Mouse (Mus musculus) intestine, embryonic 14.5 days (tissue): ENCODE data around the gene Wrap53. TPM values are rescaled to one million over a fixed set of nuclear protein-coding genes. Genes with fewer than 3 reads are reported as not detected.
A peak's percentile ranks its signal among the peaks of the same experiment; 100 is the strongest.

ENCODE experiments used
- ATAC-seq: fragments of 200-750 bp; cut with Nextera tagmentation; replicated peaks from 2 replicates; pipeline ENCODE4 v1.8.0; 2017; ENCODE audit warnings: low read depth, moderate number of reproducible peaks, moderate TSS enrichment, moderate library complexity; ENCODE audit not compliant: low FRiP score, low TSS enrichment
- DNase-seq: peaks from one replicate; pipeline ENCODE4 v3.0.0-alpha.2; 2018; ENCODE audit warnings: low spot score
- H3K27ac ChIP-seq: fragments of 300-500 bp; sonication (generic); 2 replicates; pipeline ENCODE4 v1.5.1; 2014; ENCODE audit warnings: low read depth, mild to moderate bottlenecking, control low read depth
- H3K27me3 ChIP-seq: fragments of 300-500 bp; sonication (generic); replicated peaks from 2 replicates; pipeline ENCODE4 v1.6.1; 2014; ENCODE audit warnings: low read length, control low read depth; ENCODE audit not compliant: control insufficient read depth, insufficient read depth
- H3K36me3 ChIP-seq: fragments of 300-500 bp; sonication (generic); 2 replicates; pipeline ENCODE4 v1.6.1; 2014; ENCODE audit warnings: low read length, control low read depth; ENCODE audit not compliant: control insufficient read depth, insufficient read depth
- H3K4me1 ChIP-seq: fragments of 300-500 bp; sonication (generic); replicated peaks from 2 replicates; pipeline ENCODE4 v1.6.1; 2014; ENCODE audit warnings: low read length, control low read depth, mixed read lengths; ENCODE audit not compliant: control insufficient read depth, insufficient read depth
- H3K4me2 ChIP-seq: fragments of 300-500 bp; sonication (generic); 2 replicates; pipeline ENCODE4 v1.6.1; 2014; ENCODE audit warnings: low read length
- H3K4me3 ChIP-seq: fragments of 300-500 bp; sonication (generic); 2 replicates; pipeline ENCODE4 v1.5.1; 2014; ENCODE audit warnings: low read depth, low read length, control low read depth, mixed read lengths
- H3K9ac ChIP-seq: fragments of 300-500 bp; sonication (generic); 2 replicates; pipeline ENCODE4 v1.6.1; 2014; ENCODE audit warnings: mild to moderate bottlenecking, low read length
- H3K9me3 ChIP-seq: fragments of 300-500 bp; sonication (generic); 2 replicates; pipeline ENCODE4 v1.6.1; 2016; ENCODE audit warnings: low read length, control low read depth; ENCODE audit not compliant: control insufficient read depth
- WGBS: fragments of 180-500 bp; shearing (Covaris S2); extraction: QIAGEN DNeasy Blood & Tissue Kit; methylation state at CpG from one replicate; pipeline ENCODE4 v1.1.7; 2014; 5-methylcytosine and 5-hydroxymethylcytosine counted together
- polyA plus RNA-seq: library from polyadenylated mRNA; unstranded; fragments of >200 nt; fragmentation: Nextera tagmentation; extraction: Ambion mirVana; gene quantifications from 2 replicates; pipeline ENCODE4 v1.2.1, GENCODE M21; 2014

The Wrap53 gene
- polyA plus RNA-seq, 1 experiment from 2014 or later, result 26.8 TPM

- no peak for DNase-seq
- H3K4me3 ChIP-seq, result peak overlapping the region; percentile 78
- no peaks in the 10 kb centered on the region for H3K9me3 ChIP-seq
- peak overlapping the region; percentile 92 for H3K9ac ChIP-seq
- H3K36me3 ChIP-seq, result peaks cover 10% of the 10 kb centered on the region
- peaks cover 17% of the 10 kb centered on the region for H3K4me1 ChIP-seq
- peak overlapping the region; percentile 96; the same call in 1 of the 2 replicates for H3K27ac ChIP-seq
- 67% methylated on average over 9 of the region's 9 CpGs for WGBS
- no peak for ATAC-seq
- H3K4me2 ChIP-seq, result peak overlapping the region; percentile 79
- H3K27me3 ChIP-seq, result no peaks in the 10 kb centered on the region
Observed at GRCm38 (mm10) chr11:69582230-69582805, 2.3 kb upstream of the Wrap53 start.

- no peak for ATAC-seq
- no peak for DNase-seq
- Histone ChIP-seq H3K27me3 (no peaks in the 10 kb centered on the region), H3K4me3 (peak overlapping the region; percentile 78), H3K4me1 (peaks cover 21% of the 10 kb centered on the region), H3K9ac (peak overlapping the region; percentile 92), H3K36me3 (peaks cover 10% of the 10 kb centered on the region), H3K4me2 (peak overlapping the region; percentile 79), H3K9me3 (no peaks in the 10 kb centered on the region), H3K27ac (peak overlapping the region; percentile 96)
- WGBS, result under 1% methylated on average over 8 of the region's 8 CpGs
Observed at GRCm38 (mm10) chr11:69581814-69582213, 1.8 kb upstream of the Wrap53 start.

GRCm38 (mm10) chr11:69581147-69581688 lies 1.2 kb upstream of the Wrap53 start:
- H3K36me3 ChIP-seq, result 0 out of 2 replicates have a peak, but pooled peaks cover 7% of the 10 kb centered on the region
- peak; percentile 92 for DNase-seq
- H3K27me3 ChIP-seq, result no peaks in the 10 kb centered on the region
- WGBS, result under 1% methylated on average over 36 of the region's 36 CpGs
- ATAC-seq, result peak; percentile 83
- H3K4me1 ChIP-seq, result peaks cover 21% of the 10 kb centered on the region
- peak overlapping the region; percentile 92 for H3K9ac ChIP-seq
- peak overlapping the region; percentile 78 for H3K4me3 ChIP-seq
- no peaks in the 10 kb centered on the region for H3K9me3 ChIP-seq
- peak overlapping the region; percentile 96 for H3K27ac ChIP-seq
- H3K4me2 ChIP-seq, result peak overlapping the region; percentile 79

GRCm38 (mm10) chr11:69580572-69581146 lies 604 bp upstream of the Wrap53 start:
- no peaks in the 10 kb centered on the region for H3K27me3 ChIP-seq
- ATAC-seq (peak; percentile 1; the same call in 1 of the 2 replicates), DNase-seq (no peak)
- no peaks in the 10 kb centered on the region for H3K9me3 ChIP-seq
- peak overlapping the region; percentile 78 for H3K4me3 ChIP-seq
- peak overlapping the region; percentile 79 for H3K4me2 ChIP-seq
- WGBS, result 0% methylated on average over 25 of the region's 25 CpGs
- H3K27ac ChIP-seq, result peak overlapping the region; percentile 96
- peak overlapping the region; percentile 92 for H3K9ac ChIP-seq
- peaks cover 8% of the 10 kb centered on the region; the same call in 1 of the 2 replicates for H3K36me3 ChIP-seq
- H3K4me1 ChIP-seq, result peaks cover 21% of the 10 kb centered on the region

- H3K9ac ChIP-seq, result peak overlapping the region; percentile 92
- H3K27ac ChIP-seq, result peak overlapping the region; percentile 96
- 2% methylated on average over 39 of the region's 39 CpGs for WGBS
- peak overlapping the region; percentile 84 for H3K4me2 ChIP-seq
- DNase-seq (peak; percentile 100), ATAC-seq (peak; percentile 86)
- peak overlapping the region; percentile 78 for H3K4me3 ChIP-seq
- no peaks in the 10 kb centered on the region for H3K27me3 ChIP-seq
- peaks cover 21% of the 10 kb centered on the region for H3K4me1 ChIP-seq
- peaks cover 18% of the 10 kb centered on the region for H3K36me3 ChIP-seq
- no peaks in the 10 kb centered on the region for H3K9me3 ChIP-seq
Observed at GRCm38 (mm10) chr11:69579128-69580017, 682 bp downstream of the Wrap53 start.

- peaks cover 21% of the 10 kb centered on the region for H3K4me1 ChIP-seq
- H3K9me3 ChIP-seq, result no peaks in the 10 kb centered on the region
- peak overlapping the region; percentile 78 for H3K4me3 ChIP-seq
- H3K36me3 ChIP-seq, result peaks cover 18% of the 10 kb centered on the region
- DNase-seq (no peak), ATAC-seq (no peak)
- H3K4me2 ChIP-seq, result peak overlapping the region; percentile 84
- no peaks in the 10 kb centered on the region for H3K27me3 ChIP-seq
- H3K27ac ChIP-seq, result 0 out of 2 replicates have a peak overlapping the region, but pooled peaks have one; percentile 34
- WGBS, result 15% methylated on average over 15 of the region's 15 CpGs
- peak overlapping the region; percentile 92 for H3K9ac ChIP-seq
Observed at GRCm38 (mm10) chr11:69578301-69578700, 1.8 kb downstream of the Wrap53 start.

- WGBS, result 73% methylated on average over 5 of the region's 5 CpGs
- peaks cover 18% of the 10 kb centered on the region for H3K36me3 ChIP-seq
- H3K9me3 ChIP-seq, result no peaks in the 10 kb centered on the region
- H3K4me1 ChIP-seq, result peaks cover 16% of the 10 kb centered on the region
- no peak overlapping the region for H3K4me3 ChIP-seq
- no peak overlapping the region for H3K4me2 ChIP-seq
- H3K9ac ChIP-seq, result no peak overlapping the region
- ATAC-seq, result no peak
- no peak for DNase-seq
- H3K27me3 ChIP-seq, result no peaks in the 10 kb centered on the region
- H3K27ac ChIP-seq, result no peak overlapping the region
Observed at GRCm38 (mm10) chr11:69576307-69576706, 3.7 kb downstream of the Wrap53 start.

GRCm38 (mm10) chr11:69575220-69575619 lies 4.8 kb downstream of the Wrap53 start:
- no peak for ATAC-seq
- Histone ChIP-seq H3K36me3 (peaks cover 28% of the 10 kb centered on the region), H3K4me2 (no peak overlapping the region), H3K27me3 (no peaks in the 10 kb centered on the region), H3K9me3 (no peaks in the 10 kb centered on the region), H3K9ac (no peak overlapping the region), H3K4me1 (peaks cover 16% of the 10 kb centered on the region), H3K4me3 (no peak overlapping the region), H3K27ac (no peak overlapping the region)
- 63% methylated on average over 3 of the region's 3 CpGs for WGBS
- no peak for DNase-seq
